Mouse (Mus musculus) left cerebral cortex, adult 6 months (tissue): ENCODE measurements around the gene Folh1. TPM values are rescaled to one million over a fixed set of nuclear protein-coding genes. Genes with fewer than 3 reads are reported as not detected.

Experiments used
- long read RNA-seq, 2 experiments: library from polyadenylated mRNA; unstranded; transcript quantifications; one replicate each; pipeline ENCODE4 v2.0.0; 2019 to 2020
- polyA plus RNA-seq: library from polyadenylated mRNA; unstranded; fragments of <200 nt; fragmentation: Nextera tagmentation; gene quantifications from 2 replicates; pipeline ENCODE4 v1.2.3, GENCODE M21; 2021

Gene Folh1
- 2.2 and 3.0 TPM in 2 replicates for polyA plus RNA-seq
- long read RNA-seq, experiment 1, transcript Folh1-201 (19 exons, 3,125 nt) = major isoform, 9 of 15 reads
- long read RNA-seq, experiment 1, partial matches to known transcripts = 4 of 15 reads
- long read RNA-seq, experiment 1, other reads (novel, unspliced or antisense) = 2 of 15 reads
- long read RNA-seq, experiment 2, partial matches to known transcripts = 2 of 3 reads
- long read RNA-seq, experiment 2, other reads (novel, unspliced or antisense) = 0 of 3 reads

DNA sequence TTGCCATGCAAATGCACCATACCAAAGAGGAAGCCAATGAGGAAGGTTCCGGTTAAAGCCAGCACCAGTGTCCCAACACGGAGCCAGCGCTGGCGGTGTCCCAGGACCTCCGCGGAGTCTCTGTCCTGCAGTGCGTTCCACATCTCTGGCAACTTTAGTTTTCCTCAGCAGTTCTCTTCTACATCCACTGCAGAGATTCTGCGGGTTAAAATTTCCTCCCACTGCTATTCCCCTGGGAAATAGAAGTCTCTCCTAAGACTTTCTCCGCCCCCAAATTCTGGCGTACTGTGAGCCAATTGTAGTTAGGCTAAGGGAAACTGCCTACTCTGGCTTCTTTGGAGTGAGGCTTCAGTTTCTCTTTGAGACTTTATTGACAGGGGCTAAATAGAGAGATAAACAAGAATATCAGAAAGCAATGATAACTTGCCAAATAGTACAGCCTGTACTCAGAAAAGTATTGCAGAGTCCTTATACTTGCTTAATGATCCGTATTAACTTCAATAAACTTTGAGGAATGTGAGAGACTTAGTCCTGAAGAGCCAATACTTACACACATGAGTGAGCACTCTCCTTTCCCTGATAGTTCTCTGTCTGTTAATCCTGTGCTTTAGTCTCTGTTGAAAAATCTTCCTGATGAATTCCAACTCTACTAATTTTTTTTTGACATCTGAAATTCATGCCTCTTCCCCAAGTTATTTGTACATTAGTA, at the start of gene Folh1:
Gene Folh1, minus strand, starts transcription at position 327 of the 709 bp plus-strand sequence.

GRCm38 (mm10) chr7:86794727-86795126, 19.0 kb upstream of the Folh1 start, which contains the start of gene Vmn2r77:
TSS of gene Vmn2r77 (plus strand) at chr7:86795027.

DNA sequence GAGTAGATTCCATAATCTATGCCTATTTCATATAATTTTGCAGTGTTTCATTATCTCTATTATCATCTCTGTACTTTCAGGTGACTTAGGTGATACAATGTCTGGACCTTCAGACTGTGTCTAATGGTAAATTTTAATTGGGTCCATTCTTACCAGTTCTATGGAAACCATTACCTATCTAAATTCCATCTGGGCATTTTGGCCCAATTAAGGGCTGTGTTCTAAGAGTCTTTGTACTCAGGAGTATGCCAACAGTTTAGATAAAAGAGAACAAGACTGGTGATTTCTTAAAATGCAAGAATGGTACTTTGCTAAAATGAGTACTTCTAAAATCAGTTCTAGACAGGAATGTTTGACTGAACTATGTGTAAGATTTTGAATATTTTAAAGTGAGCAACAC, 87.7 kb downstream of the Folh1 start, which contains the start of gene Olfr292:
Gene Olfr292, plus strand, starts transcription at position 301 of the 400 bp plus-strand sequence.

Other genes with a start within 250 kb of the Folh1 start
- not detected in 2 replicates for gene Olfr295, start 192.1 kb downstream of the Folh1 start, polyA plus RNA-seq
- not detected in 2 replicates for gene Olfr294, start 159.3 kb downstream of the Folh1 start, polyA plus RNA-seq
- gene Olfr293, start 126.9 kb downstream of the Folh1 start, polyA plus RNA-seq = not detected in 2 replicates
- gene Olfr292, start 87.6 kb downstream of the Folh1 start, polyA plus RNA-seq = not detected in 2 replicates
- not detected in 2 replicates for gene Vmn2r77, start 19.1 kb upstream of the Folh1 start, polyA plus RNA-seq
- gene Vmn2r78, start 139.2 kb upstream of the Folh1 start, polyA plus RNA-seq = not detected in 2 replicates
- 0.03 TPM in 1 of 2 replicates, not detected in the other for gene Vmn2r79, start 220.2 kb upstream of the Folh1 start, polyA plus RNA-seq